Mouse (Mus musculus) cerebellum, adult 2 months (tissue): ENCODE data around the gene Gna13.

Source experiments
- CTCF ChIP-seq: fragments of 200-500 bp; IDR thresholded peaks from 2 replicates; pipeline ENCODE4 v1.5.1; 2011; ENCODE audit warnings: low read depth, mild to moderate bottlenecking, control low read depth, low read length, moderate library complexity, borderline replicate concordance; ENCODE audit not compliant: insufficient read depth
- POLR2A ChIP-seq: fragments of 200-500 bp; IDR thresholded peaks from 2 replicates; pipeline ENCODE4 v1.6.1; 2011; ENCODE audit warnings: low read length, control low read depth, borderline replicate concordance; ENCODE audit not compliant: insufficient read depth

- TF ChIP-seq CTCF: no peak
- TF ChIP-seq POLR2A: no peak
Observed at GRCm38 (mm10) chr11:109442166-109442730, 79.6 kb downstream of the Gna13 start.
